Mouse (Mus musculus): ENCODE data around the gene Gamt.

- TF ChIP-seq POLR2A (IDR thresholded peaks at IDR 0.05; ENCODE audit: borderline replicate concordance, insufficient read depth, low read length) (peak; percentile 58; the same call in 1 of the 2 replicates), CTCF (IDR thresholded peaks at IDR 0.05; ENCODE audit: borderline replicate concordance, insufficient read depth, low read depth, low read length) (peak; percentile 40; the same call in 1 of the 2 replicates)
Observed at GRCm38 (mm10) chr10:80226416-80227165, 34.2 kb downstream of the Gamt start, which contains the start of gene Mum1.

All from cerebellum, adult 2 months (tissue).